Mouse (Mus musculus) liver, embryonic 14.5 days (tissue): ENCODE results near the gene Sdk2.

Experiments used
- CTCF ChIP-seq: IDR thresholded peaks from 2 replicates; pipeline ENCODE4 v1.5.1; 2016; ENCODE audit warnings: antibody characterized with exemption, low read depth, control low read depth
- EP300 ChIP-seq: IDR thresholded peaks from 2 replicates; pipeline ENCODE4 v1.6.1; 2016; ENCODE audit warnings: antibody characterized with exemption, low read depth

DNA sequence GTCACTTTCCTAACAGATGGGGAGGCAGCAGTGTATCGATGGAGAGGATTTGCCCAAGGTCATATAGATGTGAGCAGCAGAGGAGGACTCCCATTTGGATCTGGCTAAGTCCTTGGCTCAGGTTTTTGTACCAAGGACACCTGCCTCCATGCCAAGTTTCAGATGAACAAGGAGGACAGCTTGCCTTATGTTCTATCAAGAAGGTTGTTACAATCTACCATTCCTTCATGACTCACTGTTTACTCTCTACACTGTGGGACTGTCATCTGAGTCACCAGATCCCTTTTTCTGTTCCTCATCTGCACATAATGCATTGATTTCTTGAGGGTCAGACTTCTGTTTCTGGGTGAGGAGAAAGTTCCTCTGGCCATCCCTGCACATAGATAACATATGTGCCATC, 101.6 kb downstream of the Sdk2 start:
- no peak for TF ChIP-seq CTCF
- TF ChIP-seq EP300, result no peak
